Mouse (Mus musculus) MEL-GATA-1-ER (cell line): ENCODE measurements at regions not wholly inside any gene's neighbourhood (a gene's known extent, or its start where the extent isn't known, plus 50 kb on each side); places are given as distances from the start of the nearest gene placed in this dataset.

ENCODE experiments used
- DNase-seq: peaks from one replicate; pipeline ENCODE4 v3.0.0-alpha.2; 2012; ENCODE audit warnings: low read depth; ENCODE audit errors: extremely low read depth

- DNase-seq: no peak
These were observed 129.6 kb downstream of the Ddx11 start for GRCm38 (mm10) chr17:66252926-66253325.

- no peak for DNase-seq
These were observed 136.4 kb downstream of the Ddx11 start for GRCm38 (mm10) chr17:66259697-66260096.

- no peak for DNase-seq
These were observed 139.4 kb downstream of the Ddx11 start for GRCm38 (mm10) chr17:66262681-66263240.

GRCm38 (mm10) chr17:66263405-66263804 lies 140.1 kb downstream of the Ddx11 start:
- no peak for DNase-seq

- no peak for DNase-seq
These were observed 143.5 kb downstream of the Ddx11 start for GRCm38 (mm10) chr17:66266803-66267202.

GRCm38 (mm10) chr17:66267831-66268230 lies 144.5 kb downstream of the Ddx11 start:
- no peak for DNase-seq

GRCm38 (mm10) chr17:66269567-66269966 lies 146.2 kb downstream of the Ddx11 start:
- DNase-seq: no peak

- no peak for DNase-seq
These were observed 148.6 kb downstream of the Ddx11 start for GRCm38 (mm10) chr17:66271906-66272305.

- no peak for DNase-seq
These were observed 153.5 kb downstream of the Ddx11 start for GRCm38 (mm10) chr17:66276778-66277177.

- DNase-seq: no peak
These were observed 154.7 kb downstream of the Ddx11 start for GRCm38 (mm10) chr17:66278037-66278436.

- no peak for DNase-seq
These were observed 162.0 kb downstream of the Ddx11 start for GRCm38 (mm10) chr17:66285295-66285694.
